Mouse (Mus musculus): ENCODE measurements around the gene Crlf3. TPM values are rescaled to one million over a fixed set of nuclear protein-coding genes. Genes with fewer than 3 reads are reported as not detected.

Crlf3 gene
- 7.5 and 9.2 TPM in 2 replicates for polyA plus RNA-seq (2012; rRNA removed)

GRCm38 (mm10) chr11:80080826-80081728 lies at the start of gene Crlf3:
Gene Crlf3, minus strand, starts transcription at chr11:80080991.
- DNase-seq: peak; percentile 97
- H3K4me1 ChIP-seq (ENCODE audit: control insufficient read depth, insufficient read depth, low read length): no peaks in the 10 kb centered on the region; the same call in 1 of the 2 replicates
- peak within 1 kb of the TSS; percentile 71 for H3K27ac ChIP-seq (ENCODE audit: insufficient read depth, low read depth, low read length)
- peak within 1 kb of the TSS; percentile 84 for H3K4me3 ChIP-seq (ENCODE audit: insufficient read depth, low read depth, low read length)
- H3K27me3 ChIP-seq (replicated peaks; ENCODE audit: control insufficient read depth, insufficient read depth, low read length): no peaks in the 10 kb centered on the region
- TF ChIP-seq CTCF (conservative IDR thresholded peaks at IDR 0.05; ENCODE audit: insufficient read depth, insufficient read length, low read depth, low read length) (no peak), POLR2A (IDR thresholded peaks at IDR 0.05; ENCODE audit: low read depth, low read length) (peak; percentile 45)
- 5% methylated on average over 55 of the region's 55 CpGs for WGBS
- H3K36me3 ChIP-seq (ENCODE audit: control insufficient read depth, insufficient read depth, low read length): no peaks in the 10 kb centered on the region

GRCm38 (mm10) chr11:80116411-80116810 lies 35.6 kb upstream of the Crlf3 start:
- 66% methylated on average over 1 of the region's 1 CpGs for WGBS
- Histone ChIP-seq H3K4me1 (ENCODE audit: control insufficient read depth, insufficient read depth, low read length) (no peaks in the 10 kb centered on the region), H3K27ac (ENCODE audit: insufficient read depth, low read depth, low read length) (no peak overlapping the region), H3K4me3 (ENCODE audit: insufficient read depth, low read depth, low read length) (no peak overlapping the region), H3K36me3 (ENCODE audit: control insufficient read depth, insufficient read depth, low read length) (no peaks in the 10 kb centered on the region), H3K27me3 (replicated peaks; ENCODE audit: control insufficient read depth, insufficient read depth, low read length) (no peaks in the 10 kb centered on the region; the same call in 1 of the 2 replicates)
- DNase-seq: peak; percentile 65
- TF ChIP-seq CTCF (conservative IDR thresholded peaks at IDR 0.05; ENCODE audit: insufficient read depth, insufficient read length, low read depth, low read length) (no peak), POLR2A (IDR thresholded peaks at IDR 0.05; ENCODE audit: low read depth, low read length) (no peak)

GRCm38 (mm10) chr11:80104407-80104806 lies 23.6 kb upstream of the Crlf3 start:
- H3K27me3 ChIP-seq (replicated peaks; ENCODE audit: control insufficient read depth, insufficient read depth, low read length): no peaks in the 10 kb centered on the region
- DNase-seq: no peak
- no peak overlapping the region for H3K27ac ChIP-seq (ENCODE audit: insufficient read depth, low read depth, low read length)
- H3K4me3 ChIP-seq (ENCODE audit: insufficient read depth, low read depth, low read length): no peak overlapping the region
- no peaks in the 10 kb centered on the region for H3K4me1 ChIP-seq (ENCODE audit: control insufficient read depth, insufficient read depth, low read length)
- 95% methylated on average over 1 of the region's 1 CpGs for WGBS
- TF ChIP-seq POLR2A (IDR thresholded peaks at IDR 0.05; ENCODE audit: low read depth, low read length) (no peak), CTCF (conservative IDR thresholded peaks at IDR 0.05; ENCODE audit: insufficient read depth, insufficient read length, low read depth, low read length) (no peak)
- H3K36me3 ChIP-seq (ENCODE audit: control insufficient read depth, insufficient read depth, low read length): no peaks in the 10 kb centered on the region

GRCm38 (mm10) chr11:80101298-80101697 lies 20.5 kb upstream of the Crlf3 start:
- no peak overlapping the region for H3K27ac ChIP-seq (ENCODE audit: insufficient read depth, low read depth, low read length)
- H3K36me3 ChIP-seq (ENCODE audit: control insufficient read depth, insufficient read depth, low read length): no peaks in the 10 kb centered on the region
- TF ChIP-seq POLR2A (IDR thresholded peaks at IDR 0.05; ENCODE audit: low read depth, low read length) (no peak), CTCF (conservative IDR thresholded peaks at IDR 0.05; ENCODE audit: insufficient read depth, insufficient read length, low read depth, low read length) (no peak)
- no peaks in the 10 kb centered on the region for H3K27me3 ChIP-seq (replicated peaks; ENCODE audit: control insufficient read depth, insufficient read depth, low read length)
- WGBS: 96% methylated on average over 6 of the region's 6 CpGs
- no peak for DNase-seq
- no peaks in the 10 kb centered on the region for H3K4me1 ChIP-seq (ENCODE audit: control insufficient read depth, insufficient read depth, low read length)
- no peak overlapping the region for H3K4me3 ChIP-seq (ENCODE audit: insufficient read depth, low read depth, low read length)

GRCm38 (mm10) chr11:80098444-80099056 lies 17.8 kb upstream of the Crlf3 start:
- no peak for TF ChIP-seq POLR2A (IDR thresholded peaks at IDR 0.05; ENCODE audit: low read depth, low read length)
- Histone ChIP-seq H3K4me1 (ENCODE audit: control insufficient read depth, insufficient read depth, low read length) (no peaks in the 10 kb centered on the region), H3K27ac (ENCODE audit: insufficient read depth, low read depth, low read length) (no peak overlapping the region), H3K36me3 (ENCODE audit: control insufficient read depth, insufficient read depth, low read length) (no peaks in the 10 kb centered on the region), H3K27me3 (replicated peaks; ENCODE audit: control insufficient read depth, insufficient read depth, low read length) (no peaks in the 10 kb centered on the region), H3K4me3 (ENCODE audit: insufficient read depth, low read depth, low read length) (no peak overlapping the region)
- DNase-seq: no peak
- 95% methylated on average over 3 of the region's 3 CpGs for WGBS

GRCm38 (mm10) chr11:80090555-80091164 lies 9.9 kb upstream of the Crlf3 start:
- DNase-seq: no peak
- Histone ChIP-seq H3K27me3 (replicated peaks; ENCODE audit: control insufficient read depth, insufficient read depth, low read length) (no peaks in the 10 kb centered on the region), H3K4me3 (ENCODE audit: insufficient read depth, low read depth, low read length) (no peak overlapping the region), H3K4me1 (ENCODE audit: control insufficient read depth, insufficient read depth, low read length) (no peaks in the 10 kb centered on the region), H3K36me3 (ENCODE audit: control insufficient read depth, insufficient read depth, low read length) (no peaks in the 10 kb centered on the region), H3K27ac (ENCODE audit: insufficient read depth, low read depth, low read length) (no peak overlapping the region)
- 38% methylated on average over 3 of the region's 3 CpGs for whole genome bisulfite sequencing
- TF ChIP-seq CTCF (conservative IDR thresholded peaks at IDR 0.05; ENCODE audit: insufficient read depth, insufficient read length, low read depth, low read length) (no peak), POLR2A (IDR thresholded peaks at IDR 0.05; ENCODE audit: low read depth, low read length) (no peak)

- Histone ChIP-seq H3K36me3 (ENCODE audit: control insufficient read depth, insufficient read depth, low read length) (no peaks in the 10 kb centered on the region), H3K27ac (ENCODE audit: insufficient read depth, low read depth, low read length) (no peak overlapping the region), H3K27me3 (replicated peaks; ENCODE audit: control insufficient read depth, insufficient read depth, low read length) (no peaks in the 10 kb centered on the region), H3K4me1 (ENCODE audit: control insufficient read depth, insufficient read depth, low read length) (no peaks in the 10 kb centered on the region), H3K4me3 (ENCODE audit: insufficient read depth, low read depth, low read length) (peak overlapping the region; percentile 78)
- TF ChIP-seq CTCF (conservative IDR thresholded peaks at IDR 0.05; ENCODE audit: insufficient read depth, insufficient read length, low read depth, low read length) (no peak), POLR2A (IDR thresholded peaks at IDR 0.05; ENCODE audit: low read depth, low read length) (no peak)
- WGBS: under 1% methylated on average over 14 of the region's 14 CpGs
- DNase-seq: no peak
These were observed 9.0 kb upstream of the Crlf3 start for GRCm38 (mm10) chr11:80089817-80090214.

All from kidney, adult 2 months (tissue).